Mouse (Mus musculus): Measurements from ENCODE around the gene Gm11492. TPM values are rescaled to one million over a fixed set of nuclear protein-coding genes. Genes with fewer than 3 reads are reported as not detected.

Gene Gm11492
- total RNA-seq, 2 experiments from 2014 or later: not detected

GRCm38 (mm10) chr11:87578963-87579601 is 12.6 kb downstream of the Gm11492 start:
- peak in 1 of 2 experiments; percentile 53 for DNase-seq (ENCODE audit: low spot score in 2 of 2)

- DNase-seq (ENCODE audit: low spot score in 2 of 2): no peak
These were observed 13.3 kb downstream of the Gm11492 start for GRCm38 (mm10) chr11:87579713-87580112.

GRCm38 (mm10) chr11:87580543-87581085 is 14.2 kb downstream of the Gm11492 start:
- DNase-seq (ENCODE audit: low spot score in 2 of 2): no peak

GRCm38 (mm10) chr11:87581161-87581865 is 14.9 kb downstream of the Gm11492 start:
- DNase-seq (ENCODE audit: low spot score in 2 of 2): no peak

- DNase-seq (ENCODE audit: low spot score in 2 of 2): no peak
These were observed 15.7 kb downstream of the Gm11492 start for GRCm38 (mm10) chr11:87581933-87582710.

- no peak for DNase-seq (ENCODE audit: low spot score in 2 of 2)
These were observed 17.0 kb downstream of the Gm11492 start for GRCm38 (mm10) chr11:87583291-87584034.

GRCm38 (mm10) chr11:87584711-87585505 is 18.5 kb downstream of the Gm11492 start:
- no peak for DNase-seq (ENCODE audit: low spot score in 2 of 2)

GRCm38 (mm10) chr11:87587211-87587874 is 20.9 kb downstream of the Gm11492 start:
- DNase-seq (ENCODE audit: low spot score in 2 of 2): no peak

- DNase-seq (ENCODE audit: low spot score in 2 of 2): no peak
These were observed 23.2 kb downstream of the Gm11492 start for GRCm38 (mm10) chr11:87589605-87590004.

- no peak for DNase-seq (ENCODE audit: low spot score in 2 of 2)
These were observed 24.5 kb downstream of the Gm11492 start for GRCm38 (mm10) chr11:87590841-87591525.

- DNase-seq (ENCODE audit: low spot score in 2 of 2): peak; percentile 99 to 100
These were observed 25.3 kb downstream of the Gm11492 start, which contains the start of gene Mtmr4 for GRCm38 (mm10) chr11:87591526-87592353. Mtmr4 (plus strand) TSS chr11:87592162.

- DNase-seq (ENCODE audit: low spot score in 2 of 2): no peak
These were observed 25.9 kb downstream of the Gm11492 start for GRCm38 (mm10) chr11:87592354-87592695.

GRCm38 (mm10) chr11:87592713-87593598 is 26.5 kb downstream of the Gm11492 start:
- DNase-seq (ENCODE audit: low spot score in 2 of 2): no peak

- peak; percentile 63 to 85 for DNase-seq (ENCODE audit: low spot score in 2 of 2)
These were observed 28.9 kb downstream of the Gm11492 start for GRCm38 (mm10) chr11:87595327-87595841.

GRCm38 (mm10) chr11:87595976-87596375 is 29.5 kb downstream of the Gm11492 start:
- no peak for DNase-seq (ENCODE audit: low spot score in 2 of 2)

GRCm38 (mm10) chr11:87596492-87596891 is 30.0 kb downstream of the Gm11492 start:
- no peak for DNase-seq (ENCODE audit: low spot score in 2 of 2)

- DNase-seq (ENCODE audit: low spot score in 2 of 2): no peak
These were observed 30.6 kb downstream of the Gm11492 start for GRCm38 (mm10) chr11:87597061-87597460.

Measured in layer of hippocampus, postnatal 14 days (tissue).